Mouse (Mus musculus): ENCODE measurements around the gene Rab6b. TPM values are rescaled to one million over a fixed set of nuclear protein-coding genes. Genes with fewer than 3 reads are reported as not detected.

Gene Rab6b
- total RNA-seq, 2 experiments from 2014 or later: 0.15 to 1.2 TPM

DNA sequence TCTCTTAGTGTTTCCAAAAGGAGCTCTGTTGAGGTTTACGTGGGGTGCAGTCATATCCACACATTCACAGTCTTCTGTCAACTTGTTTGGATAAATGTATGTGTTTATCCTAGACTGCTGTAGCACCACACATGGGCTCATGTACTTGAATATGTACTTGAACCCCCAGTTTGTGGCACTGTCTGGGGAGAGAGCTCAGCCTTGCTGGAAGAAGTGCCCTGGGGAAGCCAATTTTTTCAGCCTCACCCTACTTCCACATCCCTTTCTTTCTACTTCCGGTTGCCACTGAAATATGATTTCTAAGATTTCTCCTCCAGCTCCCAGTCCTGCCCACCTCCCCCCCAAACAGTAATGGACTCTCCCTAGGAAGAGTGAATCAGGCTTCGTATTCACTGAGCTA, 17.9 kb upstream of the Rab6b start:
- no peak for ATAC-seq (ENCODE audit: poor library complexity, severe bottlenecking)

DNA sequence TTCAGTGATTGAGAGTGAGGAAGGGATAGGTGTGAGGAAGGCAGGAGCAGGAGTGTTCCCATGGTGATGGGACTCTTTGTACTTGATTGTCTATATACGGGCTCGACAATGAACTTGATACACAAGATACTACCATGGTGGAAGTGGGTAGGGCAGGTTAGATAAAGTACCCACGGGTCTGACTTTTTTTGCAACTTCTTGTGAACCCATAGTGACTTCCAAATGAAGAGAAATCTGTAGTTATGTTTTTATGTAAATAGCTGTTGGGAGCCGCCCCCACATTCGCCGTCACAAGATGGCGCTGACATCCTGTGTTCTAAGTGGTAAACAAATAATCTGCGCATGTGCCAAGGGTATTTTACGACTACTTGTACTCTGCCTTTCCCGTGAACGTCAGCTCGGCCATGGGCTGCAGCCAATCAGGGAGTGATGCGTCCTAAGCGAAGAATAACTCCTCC, 3.2 kb upstream of the Rab6b start:
- ATAC-seq (ENCODE audit: poor library complexity, severe bottlenecking): peak; percentile 59

DNA sequence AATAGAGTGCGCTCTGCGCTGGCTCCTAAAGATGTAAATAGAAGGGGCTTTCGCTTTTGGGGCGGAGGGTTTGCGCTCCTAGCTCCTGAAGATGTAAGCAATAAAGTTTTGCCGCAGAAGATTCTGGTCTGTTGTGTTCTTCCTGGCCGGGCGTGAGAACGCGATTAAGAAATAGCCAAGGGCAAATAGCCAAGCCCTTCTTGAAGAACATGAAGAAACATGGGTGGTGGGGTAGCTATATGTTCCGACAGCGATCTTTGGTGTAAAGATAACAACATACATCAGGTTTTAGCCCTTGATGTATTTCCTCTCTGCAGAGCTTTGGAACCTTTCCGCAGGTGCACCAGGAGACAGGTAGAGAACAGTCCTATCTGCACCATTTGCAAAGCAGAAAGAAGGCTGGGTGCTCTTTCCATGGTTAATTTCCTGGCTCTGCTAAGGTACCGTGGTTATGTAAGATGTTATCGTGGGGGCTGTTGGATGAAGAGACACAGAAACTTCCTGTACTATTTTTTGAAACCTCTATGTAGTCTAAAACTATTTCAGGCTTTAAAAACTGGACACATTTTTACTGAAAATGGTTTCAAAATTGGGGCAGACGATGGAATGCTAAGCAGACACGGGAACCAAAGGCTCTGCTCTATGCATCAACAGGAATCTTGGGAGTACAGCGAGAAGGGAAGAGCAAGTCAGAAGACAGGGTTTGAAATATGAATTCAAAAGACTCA, 2.5 kb upstream of the Rab6b start:
- peak; percentile 17; the same call in 1 of the 2 replicates for ATAC-seq (ENCODE audit: poor library complexity, severe bottlenecking)

DNA sequence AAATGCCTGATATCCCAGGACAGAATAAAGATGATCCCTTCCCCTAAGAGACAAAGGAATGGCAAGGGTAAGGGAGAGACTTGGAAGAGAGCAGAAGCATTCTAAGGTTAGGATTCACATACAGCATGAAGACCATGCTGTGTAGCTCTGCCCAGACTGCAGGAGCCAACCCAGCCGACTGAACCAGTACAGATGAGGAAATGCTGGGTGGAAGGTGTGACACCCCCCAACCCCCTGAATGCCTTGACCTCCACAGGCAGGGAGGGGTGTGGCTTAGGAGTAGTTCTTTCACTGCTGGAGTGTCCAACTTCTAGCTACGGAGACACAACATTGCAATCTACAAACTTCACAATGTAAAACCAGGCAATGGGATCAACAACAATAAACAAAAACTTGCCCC, 1.7 kb upstream of the Rab6b start:
- ATAC-seq (ENCODE audit: poor library complexity, severe bottlenecking): no peak

DNA sequence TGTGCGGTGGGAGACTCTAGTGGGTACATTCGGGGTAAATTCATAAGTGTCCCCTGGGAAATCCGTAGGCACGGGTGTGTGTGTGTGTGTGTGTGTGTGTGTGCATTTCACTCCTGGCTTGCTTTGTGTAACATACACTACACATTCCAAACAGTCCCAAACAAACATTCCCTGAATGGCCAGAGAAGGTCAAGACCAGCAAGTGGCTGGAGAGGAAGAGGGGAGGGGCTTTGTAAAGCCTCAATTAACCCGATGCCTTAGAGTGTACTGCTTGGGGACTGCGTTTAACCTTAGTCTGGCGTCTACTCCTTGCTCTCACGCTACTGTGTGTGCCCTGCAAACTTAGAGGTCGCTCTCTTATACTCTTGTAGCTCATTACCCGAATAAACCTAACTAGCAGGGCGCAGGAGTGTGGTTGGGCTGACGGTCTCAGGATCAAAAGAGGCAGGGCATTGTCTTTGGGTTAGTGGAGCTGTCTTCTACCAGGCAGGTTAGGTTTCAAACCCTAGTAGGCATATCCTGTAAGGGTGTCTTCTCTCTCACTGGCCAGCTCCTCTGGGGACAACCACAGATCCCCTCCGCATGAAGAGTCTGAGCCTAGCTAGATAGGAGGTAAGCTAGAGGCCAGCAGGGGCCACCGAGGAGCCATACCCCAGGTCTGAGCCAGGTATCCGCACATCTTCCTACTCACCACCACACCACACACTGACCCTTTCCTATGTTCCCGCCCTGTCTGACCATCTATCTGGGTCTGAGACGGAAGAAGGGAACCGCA, 673 bp upstream of the Rab6b start:
- peak; percentile 14; the same call in 1 of the 2 replicates for ATAC-seq (ENCODE audit: poor library complexity, severe bottlenecking)

DNA sequence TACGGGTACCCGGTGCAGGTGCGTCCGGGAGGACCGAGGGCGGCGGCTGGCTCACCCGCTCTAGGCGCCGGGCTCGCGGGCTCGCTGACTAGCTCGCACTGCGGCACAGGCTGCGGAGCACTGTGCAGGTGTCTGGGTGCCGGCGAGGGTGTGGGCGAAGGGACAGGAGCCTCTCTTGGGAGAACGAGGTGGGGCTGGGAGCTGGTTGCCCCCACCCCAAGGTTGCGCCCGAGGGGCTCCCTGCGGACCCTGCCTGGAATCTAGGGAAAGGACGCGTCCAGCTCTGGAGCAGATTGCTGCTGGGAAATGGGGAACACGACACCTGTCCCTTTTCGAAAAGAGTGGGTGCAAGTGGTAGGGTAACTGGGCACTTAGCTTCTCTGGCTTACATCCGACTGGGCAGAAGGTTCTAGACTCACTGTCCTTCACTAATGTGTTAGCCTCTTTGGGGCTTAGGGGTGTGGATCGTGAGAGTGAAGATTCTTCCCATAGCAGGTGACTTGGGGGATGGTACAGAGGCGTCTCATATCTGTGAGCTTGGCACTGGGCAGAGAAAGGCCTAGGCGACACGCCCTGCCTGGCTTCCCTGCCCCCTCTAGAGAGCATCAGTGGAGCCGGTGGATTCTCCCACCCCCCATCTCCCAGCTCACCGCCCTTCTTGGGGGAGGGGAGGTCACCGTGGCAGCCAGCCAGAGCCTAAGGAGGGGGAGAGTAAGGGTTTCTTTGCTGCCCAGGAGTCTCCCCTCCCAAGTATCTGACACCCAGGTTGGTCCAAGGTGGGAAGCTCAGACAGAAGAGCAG, 1.1 kb downstream of the Rab6b start:
- no peak for ATAC-seq (ENCODE audit: poor library complexity, severe bottlenecking)

DNA sequence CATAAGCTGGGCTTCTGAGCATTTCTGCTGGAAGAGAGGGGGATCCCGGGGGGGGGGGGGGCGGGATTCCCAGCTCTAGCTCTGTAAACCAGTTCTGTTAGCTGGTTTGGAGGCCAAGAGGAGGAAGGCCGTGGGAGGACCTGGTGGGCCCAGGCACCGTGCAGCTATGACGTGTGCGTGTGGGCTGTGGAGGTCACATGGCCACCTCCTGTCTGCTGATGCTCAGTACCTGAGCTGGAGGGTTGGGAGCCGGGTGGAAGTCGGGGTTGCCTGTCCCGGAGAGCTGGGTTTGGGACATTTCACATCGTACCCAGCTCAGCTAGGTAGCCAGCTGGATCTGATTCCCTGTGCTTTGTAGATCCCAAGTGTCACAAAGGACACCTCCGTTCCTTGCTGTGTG, 1.8 kb downstream of the Rab6b start:
- ATAC-seq (ENCODE audit: poor library complexity, severe bottlenecking): no peak

DNA sequence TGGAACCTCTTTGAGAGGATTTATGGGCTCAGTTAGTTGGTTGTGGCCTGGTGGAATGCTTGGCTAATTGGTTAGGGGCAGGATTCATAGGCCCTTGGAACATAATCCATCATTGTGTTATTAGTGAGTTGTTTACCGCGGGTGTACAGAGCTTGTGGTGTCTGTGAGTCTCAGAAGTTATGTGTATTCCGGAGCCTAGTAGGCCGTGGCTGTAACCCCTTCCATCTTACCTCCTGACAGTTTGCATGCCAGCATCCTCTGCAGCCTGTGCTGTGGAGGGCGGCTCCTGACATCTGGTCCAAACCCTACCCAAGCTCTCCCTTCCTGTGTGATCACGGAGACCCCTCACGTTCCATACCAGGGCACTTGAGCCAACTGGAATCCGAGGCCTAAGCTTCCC, 2.7 kb downstream of the Rab6b start:
- ATAC-seq (ENCODE audit: poor library complexity, severe bottlenecking): no peak

DNA sequence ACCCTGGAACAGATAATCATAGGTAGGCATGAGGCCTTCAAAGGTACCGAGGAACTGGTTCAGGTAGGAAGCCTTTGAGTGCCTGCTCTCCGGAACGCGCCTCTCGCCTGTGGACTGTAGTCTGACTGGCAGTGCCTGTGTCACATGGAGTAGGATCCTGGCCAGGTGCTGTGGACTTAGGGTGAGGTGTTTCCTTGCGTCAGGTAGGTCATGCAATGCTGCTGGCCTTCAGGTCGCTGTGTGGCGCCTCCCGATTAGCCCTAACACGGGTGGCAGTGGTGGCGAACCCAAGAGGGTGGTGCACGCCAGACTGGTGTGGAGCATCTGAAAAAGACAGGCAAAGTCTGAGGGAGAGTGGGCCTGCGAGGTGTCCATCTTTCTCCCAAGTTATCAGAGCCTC, 3.3 kb downstream of the Rab6b start:
- ATAC-seq (ENCODE audit: poor library complexity, severe bottlenecking): no peak

DNA sequence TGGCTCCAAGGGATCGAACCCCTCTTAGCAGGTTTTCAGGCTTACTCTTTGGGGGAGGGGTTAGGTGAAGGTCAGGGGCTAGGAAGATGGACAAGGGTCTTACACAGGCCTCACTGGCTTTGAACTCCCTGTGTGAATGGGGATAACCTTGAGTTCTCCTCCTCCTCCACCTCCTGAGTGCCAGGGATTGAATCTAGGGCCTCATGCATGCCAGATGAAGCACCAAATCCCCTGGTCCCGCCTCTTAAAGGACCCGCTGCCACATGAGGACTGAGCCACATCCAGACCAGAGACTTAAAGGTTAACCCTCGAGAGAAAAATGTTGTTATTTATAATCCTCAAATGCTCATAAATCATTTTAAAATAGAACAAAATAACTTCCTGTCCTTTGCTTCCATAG, 5.4 kb downstream of the Rab6b start:
- no peak for ATAC-seq (ENCODE audit: poor library complexity, severe bottlenecking)

DNA sequence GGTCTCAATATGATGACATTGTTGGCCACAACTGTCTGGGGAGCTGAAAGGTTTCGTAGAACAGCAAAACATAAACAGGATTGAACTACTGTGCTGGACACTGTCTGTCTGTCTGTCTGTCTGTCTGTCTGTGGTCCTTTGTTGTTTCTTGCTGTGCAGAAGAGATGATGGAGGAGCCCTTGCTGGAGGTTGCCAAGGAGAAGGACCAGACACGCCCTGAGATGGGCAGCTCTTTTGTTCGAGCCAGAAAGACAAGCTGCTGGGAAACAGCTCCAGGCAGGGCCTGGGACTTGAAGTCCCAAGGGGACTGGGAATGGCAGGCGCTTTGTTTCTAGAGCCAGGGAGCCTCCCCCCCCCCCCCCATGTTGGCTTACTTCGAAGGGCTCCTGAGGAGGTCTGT, 5.9 kb downstream of the Rab6b start:
- ATAC-seq (ENCODE audit: poor library complexity, severe bottlenecking): no peak

DNA sequence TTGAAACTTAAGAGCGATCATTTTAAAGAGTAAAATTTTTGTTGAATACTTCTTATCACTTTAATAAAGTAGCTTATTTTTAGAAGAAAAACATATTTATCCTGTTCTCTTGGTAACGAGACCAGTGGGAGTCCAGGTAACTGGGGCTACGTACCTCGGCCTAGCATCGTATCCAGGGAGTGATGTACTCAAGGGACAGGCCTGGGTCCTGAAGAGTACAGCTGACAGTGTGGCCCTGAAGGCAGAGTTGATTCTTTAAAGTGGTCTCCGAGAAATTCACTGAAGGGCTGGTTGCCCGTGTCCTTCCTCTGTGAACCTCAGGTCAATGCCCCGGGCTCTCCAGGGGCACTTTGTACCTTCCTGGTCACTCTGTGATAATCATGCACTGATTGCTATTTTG, 6.4 kb downstream of the Rab6b start:
- ATAC-seq (ENCODE audit: poor library complexity, severe bottlenecking): no peak

DNA sequence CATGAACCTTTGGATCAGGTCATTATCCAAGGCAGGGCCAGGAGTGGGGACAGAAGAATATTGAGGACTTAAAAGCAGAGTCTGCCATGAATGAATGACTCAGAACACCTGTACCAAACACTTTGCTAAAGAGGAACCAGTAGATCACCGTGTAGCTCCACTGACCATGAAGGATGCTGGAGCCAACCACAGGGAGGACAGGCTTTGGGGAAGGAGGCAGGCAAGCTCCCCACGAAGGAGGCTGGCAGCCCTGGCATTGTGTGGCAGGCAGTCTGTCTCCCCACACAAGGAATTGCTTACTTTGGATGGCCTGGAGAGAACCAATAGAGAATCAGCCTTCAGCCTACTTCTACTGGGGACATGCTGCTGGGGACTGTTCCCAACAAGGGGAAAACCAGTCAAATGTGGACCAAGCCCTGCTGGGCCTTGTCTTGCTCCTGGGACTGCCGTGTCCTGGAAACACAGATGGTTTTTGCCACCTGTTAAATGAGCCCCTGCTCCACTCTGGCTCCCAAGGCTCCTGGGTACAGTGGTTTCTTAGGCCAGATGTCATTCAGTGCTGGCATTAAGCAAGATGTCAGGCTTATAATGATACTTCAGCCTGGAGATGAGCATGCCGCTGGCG, 7.2 kb downstream of the Rab6b start:
- ATAC-seq (ENCODE audit: poor library complexity, severe bottlenecking): no peak

DNA sequence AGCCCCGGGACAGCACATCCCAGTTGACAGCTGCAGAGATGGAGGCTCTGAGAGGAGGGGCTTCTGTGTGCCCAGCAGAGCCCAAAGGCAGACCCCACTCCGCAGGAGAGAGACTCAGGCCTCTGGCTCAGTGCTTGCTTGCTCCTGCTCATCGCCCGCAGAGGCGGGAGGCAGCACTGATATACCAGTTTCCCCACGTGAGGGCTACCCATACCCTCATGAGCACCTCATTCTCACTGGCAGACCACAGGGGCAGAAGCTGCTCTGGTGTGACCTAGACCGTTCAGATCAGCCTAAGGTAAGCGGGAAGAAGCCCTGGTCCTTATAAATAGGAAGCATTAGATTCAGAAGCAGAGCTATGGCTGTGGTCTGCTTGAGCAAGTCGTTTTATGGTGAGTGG, 8.2 kb downstream of the Rab6b start:
- no peak for ATAC-seq (ENCODE audit: poor library complexity, severe bottlenecking)

DNA sequence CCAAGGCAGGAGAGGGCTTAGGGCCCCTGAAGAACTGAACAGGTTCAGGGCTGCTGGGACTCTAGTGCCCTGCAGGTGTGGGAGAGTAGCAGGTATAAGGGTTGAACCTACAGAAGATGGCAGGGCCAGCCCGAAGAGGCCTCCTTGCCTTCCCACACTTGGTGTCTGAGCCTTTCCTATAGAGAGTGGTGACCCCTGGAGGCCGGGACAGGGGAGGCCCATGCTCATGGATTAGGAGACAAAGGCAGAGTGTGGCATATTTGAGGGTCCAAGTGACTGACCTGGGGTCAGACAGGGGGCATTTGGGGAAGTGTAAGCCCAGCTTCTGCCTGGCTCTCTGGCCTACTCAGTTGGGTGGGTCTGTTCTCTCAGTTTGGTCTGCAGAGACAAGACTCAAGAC, 8.6 kb downstream of the Rab6b start:
- ATAC-seq (ENCODE audit: poor library complexity, severe bottlenecking): no peak

DNA sequence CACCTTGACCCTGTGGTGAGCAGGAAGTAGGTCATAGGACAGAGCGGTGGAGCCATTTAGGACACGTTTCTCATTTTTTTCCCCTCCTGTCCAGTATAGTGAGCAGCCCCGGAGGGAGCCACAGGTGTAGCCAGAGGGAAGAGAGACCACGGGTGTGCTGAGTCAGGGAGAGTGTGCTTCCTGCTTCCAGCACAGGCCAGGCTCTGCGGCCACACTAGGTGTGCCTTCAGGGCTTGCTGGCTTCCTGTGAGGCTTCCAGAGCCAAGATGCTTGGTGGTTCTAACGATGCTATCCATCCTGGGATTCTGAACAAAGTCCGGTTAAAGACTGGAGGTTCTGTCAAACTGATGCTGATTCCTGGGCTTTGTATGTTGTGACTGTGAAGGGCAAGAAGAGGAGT, 10.0 kb downstream of the Rab6b start:
- ATAC-seq (ENCODE audit: poor library complexity, severe bottlenecking): no peak

DNA sequence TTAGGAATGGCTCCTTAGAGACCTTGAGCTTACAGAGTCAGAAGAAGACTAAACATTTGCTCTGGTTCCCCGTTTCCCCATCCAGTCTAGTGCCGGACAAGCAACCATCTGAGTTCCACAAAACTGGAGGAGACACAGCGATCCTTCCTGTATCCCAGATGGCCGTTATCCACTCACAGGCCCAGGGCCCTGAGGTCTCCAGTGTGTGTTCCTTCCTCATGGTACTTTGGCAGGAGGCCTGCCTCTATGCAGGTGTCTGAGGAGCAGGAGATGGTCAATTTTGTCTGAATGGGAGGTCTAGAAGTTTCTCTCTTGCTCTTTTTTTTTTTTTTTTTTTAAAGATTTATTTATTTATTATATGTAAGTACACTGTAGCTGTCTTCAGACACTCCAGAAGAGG, 13.2 kb downstream of the Rab6b start:
- no peak for ATAC-seq (ENCODE audit: poor library complexity, severe bottlenecking)

DNA sequence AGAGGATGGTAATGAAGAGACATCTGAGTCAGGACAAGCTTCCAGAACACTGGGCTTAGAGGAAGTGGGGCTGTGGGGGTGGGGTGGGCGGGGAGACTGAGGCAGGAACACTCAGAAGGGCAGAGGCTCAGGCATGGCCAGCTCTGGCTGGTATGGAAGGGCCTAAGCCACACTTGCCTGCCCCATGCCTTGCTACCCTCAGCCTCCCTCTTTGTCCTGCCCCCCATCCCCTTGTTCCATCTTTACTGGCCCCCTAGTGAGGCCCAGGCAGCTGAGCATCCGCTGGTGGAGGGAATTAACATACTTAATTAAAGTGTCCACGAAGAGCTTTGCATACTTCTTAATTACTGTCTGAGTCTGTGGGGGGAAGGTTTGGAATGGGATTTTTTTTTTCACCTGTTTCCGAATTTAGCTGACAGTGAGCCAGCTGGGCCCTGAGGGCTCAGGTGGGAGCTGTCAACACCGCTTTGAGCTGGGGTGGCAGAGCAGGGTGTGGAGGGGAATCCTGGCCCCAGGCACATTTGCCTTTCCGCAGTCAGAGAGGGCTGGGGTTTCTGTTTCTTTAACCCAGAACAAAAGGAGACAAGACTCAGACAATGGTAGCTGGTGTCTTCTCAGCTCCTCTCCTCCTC, 22.0 kb downstream of the Rab6b start:
- ATAC-seq (ENCODE audit: poor library complexity, severe bottlenecking): no peak

DNA sequence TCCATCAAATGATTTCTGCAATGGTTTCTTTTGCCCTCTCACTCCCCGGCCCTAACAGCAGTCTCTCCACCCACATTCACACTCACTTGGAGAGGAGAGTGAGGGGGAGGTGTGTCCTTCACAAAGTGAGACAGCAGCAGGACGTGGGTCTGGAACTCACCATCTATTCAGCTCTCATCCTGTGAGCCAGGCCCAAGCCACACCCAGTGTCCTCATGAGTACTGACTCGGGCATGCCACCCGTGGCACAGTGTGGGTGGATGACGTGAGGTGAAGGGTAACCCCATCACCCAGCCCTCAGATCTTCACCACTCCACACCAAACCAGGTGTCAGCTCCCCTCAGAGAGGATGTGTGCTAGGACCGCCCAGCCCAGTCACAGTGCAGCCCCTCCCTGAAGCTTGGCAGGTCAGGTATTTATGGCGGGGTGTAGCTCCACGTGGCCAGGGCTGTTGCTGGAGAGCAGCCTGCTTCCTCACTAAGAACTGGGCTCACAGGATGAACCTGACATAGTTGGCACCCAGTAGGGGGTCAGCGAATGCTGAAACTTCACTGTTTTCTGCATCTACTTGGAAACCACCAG, 23.0 kb downstream of the Rab6b start:
- peak; percentile 40 for ATAC-seq (ENCODE audit: poor library complexity, severe bottlenecking)

DNA sequence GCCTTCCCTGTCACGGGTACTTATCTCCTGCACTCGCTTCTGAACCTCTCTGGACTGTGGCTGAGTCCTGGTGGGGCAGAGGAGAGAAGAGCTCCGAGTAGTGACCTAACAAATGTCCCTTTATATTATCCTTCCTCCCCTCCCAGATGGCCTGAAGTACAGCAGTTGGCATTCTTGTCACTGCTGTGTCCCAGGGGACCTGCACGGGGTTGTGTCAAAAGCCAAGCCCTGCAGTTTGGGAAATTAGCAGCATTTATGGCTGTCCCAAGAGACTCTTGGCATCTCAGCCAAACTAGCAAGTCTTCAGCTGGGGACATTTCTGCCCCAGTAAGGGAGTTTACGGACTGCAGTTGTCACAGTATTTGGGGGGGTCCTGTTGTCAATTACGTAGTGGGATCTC, 27.9 kb downstream of the Rab6b start:
- ATAC-seq (ENCODE audit: poor library complexity, severe bottlenecking): no peak

All from megakaryocyte, adult 5-6 weeks (primary cell).